Mouse (Mus musculus) heart, postnatal 25 days (tissue): Measurements from ENCODE around the gene Colgalt2. TPM values are rescaled to one million over a fixed set of nuclear protein-coding genes. Genes with fewer than 3 reads are reported as not detected.

ENCODE experiments used
- DNase-seq: peaks from one replicate; pipeline ENCODE4 v3.0.0; 2022; ENCODE audit warnings: low spot score
- intact Hi-C: fragments of 180-260 bp; cut with DNase I; formaldehyde crosslinking; loops from one replicate; pipeline ENCODE4 v1.15.1; 2025
- total RNA-seq, 2 experiments: library from RNA; stranded (reverse); gene quantifications; 2 replicates each; pipeline ENCODE4 v1.2.3; 2021

Gene Colgalt2
- total RNA-seq, 2 experiments from 2014 or later: 3.5 to 4.3 TPM

- intact Hi-C loops: loop anchor here (5.0 kb wide), 1 partner anchor 35 kb away; no protein-coding TSS in a partner anchor
- DNase-seq: peak; percentile 52
Measured at GRCm38 (mm10) chr1:152461814-152462213, 62.2 kb downstream of the Colgalt2 start.

DNA sequence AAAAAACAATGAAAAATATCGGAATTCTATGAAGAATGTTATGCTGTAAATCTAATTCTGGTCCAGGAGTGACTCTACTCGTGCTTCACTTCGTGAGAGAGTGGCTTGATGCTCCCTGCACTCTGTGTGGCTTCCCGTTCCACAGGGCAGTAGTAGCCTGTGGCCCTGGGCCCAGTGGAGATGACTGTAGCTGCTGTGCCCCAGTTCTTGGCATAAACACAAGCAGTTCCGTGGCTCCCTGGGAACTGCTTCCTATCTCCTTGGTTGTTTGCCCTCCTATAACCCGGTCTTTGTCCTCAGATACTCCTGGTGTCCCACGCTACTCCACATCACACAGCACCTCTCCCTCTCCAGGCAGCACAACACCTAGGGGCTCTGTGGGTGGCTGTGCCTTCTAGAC is 62.7 kb downstream of the Colgalt2 start:
- DNase-seq: no peak
- intact Hi-C loops: loop anchor here (5.0 kb wide), 1 partner anchor 35 kb away; no protein-coding TSS in a partner anchor

DNA sequence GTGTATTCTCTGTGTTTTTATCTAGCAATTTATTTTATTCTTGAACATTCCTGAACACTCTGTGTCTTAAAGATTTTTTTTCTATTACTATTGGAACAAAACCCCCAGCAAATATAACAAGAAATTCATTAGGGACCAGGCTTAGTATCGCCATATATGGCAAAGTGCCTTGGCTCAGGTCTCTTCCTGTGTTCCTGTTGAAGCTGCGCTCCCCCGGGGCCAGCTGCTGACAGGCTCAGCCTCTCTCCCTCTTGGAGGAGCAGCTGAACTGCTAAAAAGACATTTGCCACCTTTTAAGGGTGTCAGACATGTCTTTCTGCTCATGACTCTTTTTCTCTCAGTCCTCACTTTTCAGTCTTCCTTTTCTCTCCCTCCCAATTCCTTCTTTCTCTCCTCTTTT is 66.7 kb downstream of the Colgalt2 start:
- no peak for DNase-seq
- intact Hi-C loops: loop anchor here (5.0 kb wide), 1 partner anchor 41 kb away; no protein-coding TSS in a partner anchor

GRCm38 (mm10) chr1:152468443-152468842 is 68.8 kb downstream of the Colgalt2 start:
- intact Hi-C loops: loop anchor here (5.0 kb wide), 1 partner anchor 39 kb away; no protein-coding TSS in a partner anchor
- no peak for DNase-seq

DNA sequence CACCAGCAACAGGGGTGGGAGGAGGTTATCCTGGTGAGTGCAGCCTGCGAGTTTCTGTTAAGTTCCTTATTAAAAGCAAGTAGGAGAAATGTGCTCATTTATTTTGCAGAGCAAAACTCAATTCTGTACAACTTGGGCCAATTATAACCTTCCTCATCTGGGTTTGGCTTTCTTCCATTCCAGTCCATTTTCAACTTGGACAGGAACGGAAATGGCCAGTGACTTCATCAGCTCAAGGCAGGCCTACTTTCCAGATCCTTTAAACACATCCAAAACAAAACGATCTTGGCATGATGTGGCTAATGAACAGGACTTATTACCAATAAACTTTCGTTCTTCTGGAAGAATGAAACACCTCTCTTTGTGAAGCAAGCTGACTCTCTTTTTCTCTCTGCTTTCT is 76.5 kb downstream of the Colgalt2 start:
- intact Hi-C loops: no loop called here
- no peak for DNase-seq

DNA sequence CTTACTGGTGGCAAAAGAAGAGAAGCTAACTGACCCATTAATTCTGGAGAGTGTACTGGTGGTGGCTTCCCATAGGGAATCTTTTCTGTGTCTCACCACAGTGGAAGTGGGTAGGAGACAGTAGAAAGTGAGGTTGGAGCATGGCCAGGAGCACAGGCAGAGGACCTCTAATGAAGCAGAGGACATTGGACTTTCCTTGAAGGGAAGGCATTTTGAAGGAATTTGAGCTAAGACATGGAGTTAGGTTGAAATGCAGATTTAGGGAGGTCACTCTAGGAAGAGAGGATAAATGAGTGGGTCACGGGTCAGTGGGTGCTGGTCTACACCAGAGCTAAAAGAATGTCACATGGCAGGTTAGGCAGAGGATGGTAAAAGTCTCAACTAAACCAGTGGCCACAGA is 91.2 kb downstream of the Colgalt2 start:
- no peak for DNase-seq
- intact Hi-C loops: no loop called here

GRCm38 (mm10) chr1:152492258-152492657 is 92.6 kb downstream of the Colgalt2 start:
- DNase-seq: no peak
- intact Hi-C loops: no loop called here

DNA sequence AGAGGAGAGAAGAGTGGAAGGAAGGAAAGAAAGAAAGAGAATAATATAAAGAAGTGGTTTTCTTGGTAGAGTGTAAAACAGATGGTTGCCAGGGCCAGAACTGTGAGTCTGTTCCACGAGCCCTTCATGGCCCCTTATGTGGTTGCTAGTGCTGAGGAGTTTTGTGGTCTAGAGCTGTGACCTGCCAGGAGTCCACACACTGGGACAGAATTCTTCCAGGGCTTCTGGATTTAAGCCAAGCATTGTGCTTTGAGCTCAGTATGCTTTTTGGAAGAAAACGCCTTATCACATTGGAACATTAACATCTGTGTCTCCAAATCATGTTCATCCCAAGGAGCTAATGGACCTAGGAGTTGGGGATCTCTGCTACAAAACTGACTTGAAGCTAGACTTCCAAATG is 97.2 kb downstream of the Colgalt2 start:
- intact Hi-C loops: loop anchor here (5.0 kb wide), 1 partner anchor 35 kb away; no protein-coding TSS in a partner anchor
- no peak for DNase-seq

DNA sequence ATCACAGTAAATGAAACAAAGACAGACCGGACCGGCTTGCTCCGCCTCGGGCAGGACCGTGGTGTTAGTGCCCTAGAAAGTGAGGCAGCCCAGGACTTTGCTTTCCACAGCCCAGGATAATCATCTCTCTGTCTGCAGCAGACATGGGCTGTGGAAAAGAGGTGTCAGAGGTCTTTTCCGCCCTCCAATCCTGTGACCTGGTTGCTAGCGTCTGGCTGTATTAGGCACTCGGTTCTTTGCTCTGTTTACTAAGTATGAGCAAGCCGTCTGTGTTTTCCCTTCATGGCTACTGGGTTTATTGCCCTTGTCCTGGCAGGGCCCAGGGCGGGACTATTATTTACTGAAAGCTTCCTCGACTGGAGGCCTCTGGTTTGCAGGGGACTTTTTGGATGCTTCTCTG is 98.0 kb downstream of the Colgalt2 start:
- intact Hi-C loops: loop anchor here (5.0 kb wide), 1 partner anchor 35 kb away; no protein-coding TSS in a partner anchor
- DNase-seq: no peak

GRCm38 (mm10) chr1:152499802-152500201 is 100.2 kb downstream of the Colgalt2 start:
- intact Hi-C loops: loop anchor here (5.0 kb wide), 1 partner anchor 38 kb away; no protein-coding TSS in a partner anchor
- no peak for DNase-seq

DNA sequence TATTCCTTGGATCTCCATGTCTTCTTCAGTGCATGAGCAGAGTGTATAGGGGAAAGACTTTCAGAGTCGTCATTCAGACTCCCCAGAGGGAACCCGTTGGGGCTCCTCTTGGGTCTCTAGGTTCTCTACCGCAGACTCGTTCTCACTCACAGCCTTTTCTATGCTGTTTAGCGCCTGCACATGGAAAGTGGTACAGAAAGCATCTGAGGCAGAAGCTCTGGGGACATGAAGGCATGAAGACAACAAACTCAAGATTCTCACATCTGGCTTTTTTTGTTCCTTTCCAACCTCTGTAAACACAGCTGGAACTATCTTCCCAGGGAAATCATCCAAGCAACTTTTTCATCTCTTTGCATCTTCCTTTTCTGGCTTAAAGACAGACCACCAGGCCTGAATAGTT is 106.5 kb downstream of the Colgalt2 start:
- DNase-seq: no peak
- intact Hi-C loops: loop anchor here (5.0 kb wide), 1 partner anchor 39 kb away; no protein-coding TSS in a partner anchor

DNA sequence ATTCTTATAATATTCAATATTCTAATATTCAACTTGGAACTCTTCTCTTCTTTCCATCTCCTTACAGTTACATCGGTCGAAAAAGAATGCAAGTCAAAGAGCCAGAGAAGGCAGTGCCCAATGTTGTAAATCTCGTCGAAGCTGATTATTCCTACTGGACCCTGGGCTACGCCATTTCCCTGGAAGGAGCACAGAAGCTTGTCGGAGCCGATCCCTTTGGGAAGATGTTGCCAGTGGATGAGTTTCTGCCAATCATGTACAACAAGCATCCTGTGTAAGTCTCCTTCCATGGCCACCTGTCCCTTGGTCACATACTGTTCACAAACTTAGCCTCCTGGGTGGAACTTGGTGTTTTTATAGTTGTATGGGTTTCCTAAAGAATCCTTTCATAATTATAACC is 107.1 kb downstream of the Colgalt2 start:
- no peak for DNase-seq
- intact Hi-C loops: loop anchor here (5.0 kb wide), 1 partner anchor 39 kb away; no protein-coding TSS in a partner anchor

- no peak for DNase-seq
- intact Hi-C loops: loop anchor here (5.0 kb wide), 1 partner anchor 41 kb away; no protein-coding TSS in a partner anchor
Measured at GRCm38 (mm10) chr1:152508481-152509220, 109.0 kb downstream of the Colgalt2 start.

- DNase-seq: no peak
- intact Hi-C loops: loop anchor here (5.0 kb wide), 3 partner anchors 109 to 694 kb away; partner anchors contain the start of gene Tsen15
Measured at GRCm38 (mm10) chr1:152511237-152511636, 111.6 kb downstream of the Colgalt2 start.

DNA sequence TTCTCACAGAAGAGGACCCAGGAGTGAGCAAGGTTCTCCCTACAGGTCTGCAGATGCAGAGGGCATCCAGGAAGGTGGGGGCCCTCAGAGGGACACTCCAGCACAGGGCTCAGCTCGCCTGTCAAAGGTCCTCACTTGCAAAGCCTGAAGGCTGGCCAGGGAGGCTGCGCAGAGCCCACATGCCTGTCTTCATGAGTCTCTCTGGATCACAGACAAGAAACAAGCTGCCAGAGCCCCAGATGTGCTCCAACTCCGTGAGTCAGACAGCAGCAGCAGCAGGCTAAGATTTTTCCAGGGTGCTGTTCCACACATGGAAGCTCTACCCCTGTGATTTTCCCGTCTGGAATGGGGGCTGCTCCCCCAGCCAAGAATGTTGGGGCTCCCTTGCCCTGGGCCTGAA is 114.6 kb downstream of the Colgalt2 start:
- intact Hi-C loops: loop anchor here (5.0 kb wide), 3 partner anchors 112 to 697 kb away; partner anchors contain the start of gene Tsen15
- peak; percentile 40 for DNase-seq

- DNase-seq: no peak
- intact Hi-C loops: no loop called here
Measured at GRCm38 (mm10) chr1:152517057-152517570, 117.5 kb downstream of the Colgalt2 start.

DNA sequence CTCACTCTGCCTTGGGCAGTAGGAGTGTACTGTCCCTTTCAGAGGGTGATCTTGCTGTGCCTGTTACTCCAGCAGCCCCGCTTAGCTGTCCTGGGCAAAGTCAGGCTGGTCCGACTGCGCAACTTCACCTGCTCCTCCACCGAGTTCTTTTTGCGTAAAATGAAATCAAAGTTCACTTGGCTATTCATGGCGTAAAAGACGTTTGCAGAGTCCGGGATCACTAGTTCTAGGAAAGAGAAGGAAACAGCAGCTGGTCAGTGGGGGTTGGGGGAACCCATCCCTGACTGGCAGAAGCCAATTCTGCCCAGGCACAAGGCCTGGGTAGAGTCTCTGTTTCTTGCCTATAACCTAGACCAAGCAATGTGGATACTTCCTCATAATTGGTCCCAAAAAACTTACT is 119.3 kb downstream of the Colgalt2 start:
- DNase-seq: no peak
- intact Hi-C loops: no loop called here

GRCm38 (mm10) chr1:152520798-152521575 is 121.4 kb downstream of the Colgalt2 start:
- no peak for DNase-seq
- intact Hi-C loops: loop anchor here (10.0 kb wide), 1 partner anchor 384 kb away; the partner anchor contains the start of gene Smg7

DNA sequence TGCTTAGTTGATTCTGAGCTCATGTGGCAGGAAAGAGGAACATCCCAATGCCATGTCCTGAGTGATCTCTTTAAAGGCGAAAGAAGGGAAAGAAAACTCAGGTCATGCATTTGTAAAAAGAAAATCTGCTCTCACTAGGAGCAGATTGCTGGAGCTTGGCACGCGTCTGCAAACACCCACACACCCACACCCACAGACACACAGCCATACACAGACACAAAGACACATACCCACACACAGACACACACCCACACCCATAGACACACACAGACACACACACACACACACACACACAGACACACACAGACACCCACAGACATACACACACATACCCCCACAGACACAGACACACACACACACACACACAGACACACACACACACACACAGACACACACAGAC is 122.6 kb downstream of the Colgalt2 start:
- intact Hi-C loops: loop anchor here (10.0 kb wide), 1 partner anchor 383 kb away; the partner anchor contains the start of gene Smg7
- DNase-seq: no peak

DNA sequence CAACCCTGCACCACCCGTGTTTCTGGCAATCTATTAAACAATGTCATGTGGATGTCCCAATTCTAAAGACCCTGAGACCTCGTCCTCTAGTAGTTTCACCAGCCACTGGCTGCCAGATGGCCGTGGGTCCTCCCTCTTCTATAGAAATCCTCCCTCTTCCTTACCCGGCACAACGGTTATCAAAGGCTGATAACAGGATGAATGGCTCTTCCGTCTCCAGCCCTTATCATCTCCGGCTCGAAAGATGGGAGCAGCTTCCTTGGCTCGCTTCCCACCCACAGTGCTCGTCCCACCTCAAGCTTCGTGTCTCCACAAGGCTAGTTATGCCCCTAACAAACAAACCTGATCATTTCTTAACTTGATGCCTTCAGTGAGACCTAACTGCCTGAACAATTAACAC is 123.7 kb downstream of the Colgalt2 start:
- intact Hi-C loops: loop anchor here (10.0 kb wide), 1 partner anchor 382 kb away; the partner anchor contains the start of gene Smg7
- no peak for DNase-seq
